Mouse (Mus musculus) hematopoietic stem cell, adult 5-6 weeks (primary cell): Measurements from ENCODE around the gene Serinc2. TPM values are rescaled to one million over a fixed set of nuclear protein-coding genes. Genes with fewer than 3 reads are reported as not detected.

Experiments
- ATAC-seq, 2 experiments: fragments of 125-278 bp in 1 of 2; replicated peaks in 1 of 2; 2 replicates each; pipeline ENCODE4 v1.8.0; 2016 to 2017; ENCODE audit warnings: inconsistent platforms in 2 of 2, mild to moderate bottlenecking in 2 of 2, moderate number of reproducible peaks in 2 of 2, low read depth in 1 of 2, moderate TSS enrichment in 1 of 2; ENCODE audit not compliant: low FRiP score in 2 of 2, poor library complexity in 2 of 2, severe bottlenecking in 2 of 2, insufficient read depth in 1 of 2, low TSS enrichment in 1 of 2
- total RNA-seq: library from RNA; stranded (forward); fragments of 172-1452, 232-1000 nt; gene quantifications from 2 replicates; pipeline ENCODE4 v1.2.3, GENCODE M21; 2017

Gene Serinc2
- total RNA-seq, 1 experiment from 2014 or later: not detected

GRCm38 (mm10) chr4:130242956-130243355, 36.0 kb downstream of the Serinc2 start:
- no peak for ATAC-seq

- no peak for ATAC-seq
Observed at GRCm38 (mm10) chr4:130240695-130241094, 38.3 kb downstream of the Serinc2 start.

- no peak for ATAC-seq
Observed at GRCm38 (mm10) chr4:130237607-130238006, 41.4 kb downstream of the Serinc2 start.

GRCm38 (mm10) chr4:130236361-130236760, 42.6 kb downstream of the Serinc2 start:
- ATAC-seq: no peak

- ATAC-seq: no peak
Observed at GRCm38 (mm10) chr4:130224071-130224470, 54.9 kb downstream of the Serinc2 start.

- no peak for ATAC-seq
Observed at GRCm38 (mm10) chr4:130222179-130222578, 56.8 kb downstream of the Serinc2 start, which contains the start of gene Gm853. Gm853 (minus strand) TSS chr4:130222401.

GRCm38 (mm10) chr4:130220176-130220575, 58.8 kb downstream of the Serinc2 start:
- no peak for ATAC-seq

- no peak for ATAC-seq
Observed at GRCm38 (mm10) chr4:130215392-130215791, 63.6 kb downstream of the Serinc2 start.

- ATAC-seq: no peak
Observed at GRCm38 (mm10) chr4:130213857-130214256, 65.1 kb downstream of the Serinc2 start.

- ATAC-seq: no peak
Observed at GRCm38 (mm10) chr4:130213197-130213596, 65.8 kb downstream of the Serinc2 start.

GRCm38 (mm10) chr4:130212421-130212820, 66.6 kb downstream of the Serinc2 start:
- no peak for ATAC-seq

GRCm38 (mm10) chr4:130211870-130212269, 67.1 kb downstream of the Serinc2 start:
- ATAC-seq: no peak

Other genes starting within 250 kb of the Serinc2 start
- 15.6 and 31.5 TPM in 2 replicates for gene Col16a1, start 231.4 kb downstream of the Serinc2 start, total RNA-seq
- gene Pef1, start 176.6 kb downstream of the Serinc2 start, total RNA-seq: 15.4 and 17.9 TPM in 2 replicates
- not detected in 2 replicates for gene Hcrtr1, start 139.8 kb downstream of the Serinc2 start, total RNA-seq
- gene Tinagl1, start 104.1 kb downstream of the Serinc2 start, total RNA-seq: 2.3 and 6.8 TPM in 2 replicates
- not detected in 2 replicates for gene Gm853, start 56.8 kb downstream of the Serinc2 start, total RNA-seq
- not detected in 2 replicates for gene Fabp3, start 29.4 kb upstream of the Serinc2 start, total RNA-seq
- gene Gm10570, start 29.5 kb upstream of the Serinc2 start, total RNA-seq: not detected in 2 replicates
- gene Zcchc17, start 80.7 kb upstream of the Serinc2 start, total RNA-seq: 60.8 and 78.6 TPM in 2 replicates
- gene Snrnp40, start 80.9 kb upstream of the Serinc2 start, total RNA-seq: 52.8 and 90.8 TPM in 2 replicates